ENCODE assay signal across 11 mouse cellular contexts in genomic region chr1:120654950-120655396, GRCm38 (mm10). TPM values are rescaled to one million over a fixed set of nuclear protein-coding genes. Genes with fewer than 3 reads are reported as not detected.
DNase-seq lines count a peak whose midpoint lies in the region; ATAC-seq lines count a peak whose summit lies in the region.
"Had no signal": no experiment of that assay in that cellular context is flagged by ENCODE, and none has a peak within 500 bp of the region (broad histone marks: within the 10 kb centered on the region; RNA-seq: fewer than 3 reads in every experiment).

No protein-coding gene starts in this region.

- peak; percentile 34 for DNase-seq in gastrocnemius, postnatal 10 days
- DNase-seq in gastrocnemius, adult 8-10 months (ENCODE audit: low spot score in 2 of 2): no peak
- peak; percentile 6 to 56 for DNase-seq in frontal cortex, adult 2 months (ENCODE audit: extremely low spot score in 1 of 2, low spot score in 1 of 2)
- peak; percentile 70 for DNase-seq in kidney, postnatal 10 days
- DNase-seq in heart, postnatal 25 days (ENCODE audit: low spot score): no peak
- DNase-seq in lung, postnatal 4 days: no peak
- no peak for DNase-seq in heart, postnatal 14 days

- no peaks in the 10 kb centered on the region for H3K9me3 ChIP-seq in midbrain, embryonic 15.5 days
- H3K9me3 ChIP-seq: embryonic facial prominence, embryonic 15.5 days had no signal

- no peak overlapping the region for H3K4me2 ChIP-seq in midbrain, embryonic 15.5 days
- H3K4me2 ChIP-seq: embryonic facial prominence, embryonic 15.5 days had no signal

- H3K4me1 ChIP-seq in midbrain, embryonic 15.5 days: no peaks in the 10 kb centered on the region

- H3K36me3 ChIP-seq in midbrain, embryonic 15.5 days (replicated peaks): no peaks in the 10 kb centered on the region
- H3K36me3 ChIP-seq: embryonic facial prominence, embryonic 15.5 days had no signal

- no peak overlapping the region for H3K4me3 ChIP-seq in midbrain, embryonic 15.5 days
- H3K4me3 ChIP-seq: embryonic facial prominence, embryonic 15.5 days had no signal

- intact Hi-C loops in heart, postnatal 25 days (cut with DNase I): no loop called here
- intact Hi-C loops in heart, postnatal 14 days (cut with DNase I): no loop called here

- peak; percentile 72; the same call in 1 of the 2 replicates for ATAC-seq in midbrain, embryonic 15.5 days (replicated peaks)

- no peak overlapping the region for H3K27ac ChIP-seq in midbrain, embryonic 15.5 days
- H3K27ac ChIP-seq: embryonic facial prominence, embryonic 15.5 days; liver, embryonic 14.5 days had no signal

- H3K9ac ChIP-seq in midbrain, embryonic 15.5 days: no peak overlapping the region
- H3K9ac ChIP-seq: embryonic facial prominence, embryonic 15.5 days; liver, embryonic 14.5 days had no signal

- H3K27me3 ChIP-seq in midbrain, embryonic 15.5 days (replicated peaks): no peaks in the 10 kb centered on the region
- H3K27me3 ChIP-seq: embryonic facial prominence, embryonic 15.5 days had no signal

- 73% methylated on average over 7 of the region's 7 CpGs for WGBS in midbrain, embryonic 15.5 days

RNA-seq across cellular contexts. Expression of gene En1, which starts 52.8 kb away (rescaled TPM):
- total RNA-seq in gastrocnemius, postnatal 10 days (2021): 1 to 10 TPM; 7.3 to 9.2 TPM
- 1 to 10 TPM; 6.0 to 7.7 (median 7.2) TPM for total RNA-seq in gastrocnemius, adult 8-10 months (2022)
- polyA plus RNA-seq in frontal cortex, adult 2 months (2012; rRNA removed): not detected in 2 replicates
- 9.3 and 12.5 TPM in 2 replicates for polyA plus RNA-seq in midbrain, embryonic 15.5 days (2015; fragmentation: Nextera tagmentation; extraction: Ambion mirVana)
- total RNA-seq in heart, postnatal 25 days (2021): not detected
- total RNA-seq in heart, postnatal 14 days (2021): not detected
- total RNA-seq: MEL had no signal

Comparison
In these comparisons a context has a peak if more than half of its experiments do, and no peak if none do; other contexts are left out.
1. DNase-seq: peak in gastrocnemius, postnatal 10 days (single experiment), frontal cortex, adult 2 months (2 of 2) and kidney, postnatal 10 days (single experiment); none in gastrocnemius, adult 8-10 months (0 of 2), heart, postnatal 25 days (single experiment), lung, postnatal 4 days (0 of 2) and heart, postnatal 14 days (0 of 2).
2. RNA of gene En1, which starts 52.8 kb away (total RNA-seq): 7.3 to 9.2 TPM in gastrocnemius, postnatal 10 days and 6.0 to 7.7 TPM in gastrocnemius, adult 8-10 months; not detected in heart, postnatal 25 days and not detected in heart, postnatal 14 days; every median in the first group is over 4 times any median in the second.